Mouse (Mus musculus) thymus, postnatal 4 days (tissue): ENCODE measurements around the gene 1500009C09Rik.

Experiments
- DNase-seq: peaks from one replicate; pipeline ENCODE4 v3.0.0; 2021

The 1500009C09Rik gene

DNA sequence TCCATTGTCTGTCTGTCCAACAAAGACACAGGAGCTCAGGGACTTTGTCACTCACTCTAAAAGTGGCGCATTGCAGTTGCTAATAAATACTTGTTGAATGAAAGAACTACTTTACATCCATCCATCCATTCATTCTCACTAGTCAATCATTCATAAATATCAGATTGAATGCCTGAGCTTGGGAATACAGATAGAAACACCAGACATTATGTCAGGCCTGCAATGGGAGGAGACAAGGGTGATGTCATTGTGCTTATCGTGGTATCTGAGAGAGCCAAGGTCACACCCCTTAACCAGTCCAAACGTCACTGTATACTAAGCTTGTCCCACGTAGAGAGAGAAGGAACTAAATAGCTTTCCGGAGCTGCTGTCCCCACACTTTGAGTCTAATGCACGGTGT lies at the start of gene 1500009C09Rik:
1500009C09Rik (plus strand) TSS at position 301 of the 400 bp plus-strand sequence.
- no peak for DNase-seq

DNA sequence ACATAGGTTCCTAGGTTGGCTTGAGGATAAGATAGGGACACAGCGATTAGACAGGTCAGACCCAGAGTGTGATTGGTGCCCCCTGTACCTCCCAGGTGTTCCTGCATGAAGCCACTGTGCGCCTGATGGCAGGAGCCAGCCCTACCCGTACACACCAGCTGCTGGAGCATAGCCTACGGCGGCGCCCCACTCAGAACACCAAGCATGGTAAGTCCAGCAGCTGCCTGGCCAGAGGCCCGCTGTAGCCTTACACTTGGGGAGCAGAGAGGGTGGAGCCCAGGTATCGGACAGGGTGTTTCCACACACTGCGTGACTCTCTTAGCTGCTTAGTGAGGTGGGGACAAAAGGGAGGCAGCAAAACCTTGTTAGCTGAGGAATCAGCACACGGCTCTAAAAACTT lies 49.1 kb upstream of the 1500009C09Rik start:
- DNase-seq = no peak

DNA sequence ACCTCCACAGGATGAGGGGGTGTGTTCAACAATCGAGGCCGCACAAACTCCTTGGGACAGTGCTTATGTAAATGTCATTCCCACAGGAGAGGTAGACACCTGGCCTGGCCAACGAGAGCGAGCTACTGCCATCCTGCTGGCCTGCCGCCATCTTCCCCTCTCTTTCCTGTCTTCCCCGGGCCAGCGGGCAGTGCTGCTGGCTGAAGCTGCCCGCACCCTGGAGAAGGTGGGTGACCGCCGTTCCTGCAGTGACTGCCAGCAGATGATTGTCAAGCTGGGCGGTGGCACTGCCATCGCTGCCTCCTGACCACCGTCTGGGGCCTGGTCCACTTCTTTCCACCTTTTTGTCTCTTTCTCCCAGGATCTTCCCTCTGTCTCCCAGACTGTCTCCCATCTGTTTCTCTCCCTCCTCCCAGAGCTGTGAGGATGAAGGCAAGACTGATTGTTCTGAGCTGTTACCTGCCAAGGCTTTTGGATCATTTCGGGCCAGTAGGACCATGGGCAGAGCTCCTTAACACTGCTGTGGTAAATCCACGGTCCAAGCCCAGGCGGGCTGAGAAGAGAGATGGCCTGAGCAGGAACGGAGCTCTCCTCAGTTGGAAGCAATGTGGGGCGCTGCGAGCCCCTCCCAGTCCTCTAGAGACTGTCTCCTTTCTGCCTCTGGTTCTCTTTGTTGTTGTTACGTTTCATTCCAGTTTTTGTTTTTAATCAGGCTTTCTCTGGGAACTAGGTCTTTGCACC lies 48.4 kb upstream of the 1500009C09Rik start:
- no peak for DNase-seq

DNA sequence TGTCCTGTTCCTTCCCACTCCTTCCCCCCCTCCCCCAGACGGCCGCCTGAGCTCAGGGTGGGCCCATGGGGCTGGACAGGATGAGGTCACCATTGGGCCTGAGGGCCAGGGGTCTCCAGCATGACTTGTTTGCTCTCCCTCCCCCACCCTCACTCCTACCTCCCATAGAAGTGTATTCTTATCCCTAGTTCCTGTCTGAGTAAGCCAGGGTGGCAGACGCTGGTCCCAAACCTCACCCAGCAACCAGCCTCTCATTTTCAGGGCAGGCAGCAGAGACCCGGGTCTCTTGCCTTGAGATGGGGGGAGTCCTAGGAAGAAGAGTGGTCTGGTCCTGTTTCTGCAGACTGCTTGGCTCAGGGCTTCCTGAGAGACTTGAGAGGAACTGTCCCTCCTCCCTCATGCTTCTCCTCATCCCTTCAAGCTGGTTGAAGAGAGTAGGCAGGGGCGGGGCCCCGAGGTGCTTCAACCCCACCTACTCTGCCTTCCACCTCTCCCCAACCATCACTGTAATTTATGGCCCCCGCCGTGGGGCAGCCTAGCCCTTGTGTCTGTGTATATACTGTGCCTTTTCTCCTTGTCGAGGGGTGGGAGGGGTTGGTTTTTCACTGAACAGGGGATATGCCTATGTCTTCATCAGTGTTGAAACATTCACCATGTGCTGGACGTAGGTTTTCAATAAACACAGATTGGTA lies 47.4 kb upstream of the 1500009C09Rik start:
- DNase-seq = no peak

DNA sequence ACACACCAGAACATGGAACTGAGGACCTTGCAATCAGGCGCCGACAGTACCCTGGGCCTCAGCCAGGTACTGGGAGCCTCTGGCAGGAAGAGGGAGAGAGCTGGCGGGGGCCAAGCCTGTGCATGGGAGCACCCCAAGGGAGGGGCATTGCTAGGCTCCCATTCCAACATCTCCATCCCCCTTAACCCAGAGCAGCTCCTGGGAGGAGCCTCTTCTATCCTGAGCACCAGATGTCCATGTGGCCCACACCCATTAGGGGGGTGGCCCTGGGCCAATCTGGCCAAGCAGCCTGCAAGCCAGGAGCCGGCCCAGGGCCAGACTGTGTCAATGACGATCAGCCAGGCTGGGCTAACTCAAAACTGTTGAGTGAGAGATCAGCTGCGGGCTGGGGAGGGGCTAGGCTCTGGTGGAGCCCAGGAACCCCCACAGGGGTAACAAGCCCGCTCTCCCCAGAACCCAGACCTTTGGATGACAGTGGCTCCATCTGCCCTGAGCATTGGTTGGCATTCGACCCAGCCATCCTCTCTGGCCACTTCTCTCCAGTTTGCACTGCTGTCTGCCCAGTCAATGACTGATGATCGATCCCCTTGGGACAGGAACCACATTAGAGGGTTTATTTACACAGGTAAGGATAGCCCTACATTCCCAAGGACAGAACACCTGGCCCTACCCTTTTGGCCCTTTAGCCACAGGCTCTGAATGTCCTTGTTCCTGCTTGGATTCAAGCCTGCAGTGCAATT lies 45.7 kb upstream of the 1500009C09Rik start:
- no peak for DNase-seq

DNA sequence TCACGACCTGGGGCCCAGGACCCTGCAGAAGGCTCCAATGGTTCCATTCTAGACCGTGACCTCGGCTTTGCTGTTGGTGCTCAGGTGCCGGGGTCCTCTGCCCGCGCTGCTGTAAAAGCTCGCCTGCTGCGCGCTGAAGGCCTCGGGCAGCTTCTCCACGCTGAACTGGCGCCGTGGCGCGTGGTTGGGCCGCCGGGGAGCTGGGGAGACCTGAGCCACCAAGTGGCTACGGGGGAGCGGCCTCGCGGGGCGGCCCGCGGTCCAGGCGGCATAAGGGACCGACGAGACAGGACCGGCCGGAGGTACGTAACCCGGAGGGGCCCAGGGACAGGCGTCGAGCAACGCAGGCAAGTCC lies 45.1 kb upstream of the 1500009C09Rik start:
- DNase-seq = no peak

DNA sequence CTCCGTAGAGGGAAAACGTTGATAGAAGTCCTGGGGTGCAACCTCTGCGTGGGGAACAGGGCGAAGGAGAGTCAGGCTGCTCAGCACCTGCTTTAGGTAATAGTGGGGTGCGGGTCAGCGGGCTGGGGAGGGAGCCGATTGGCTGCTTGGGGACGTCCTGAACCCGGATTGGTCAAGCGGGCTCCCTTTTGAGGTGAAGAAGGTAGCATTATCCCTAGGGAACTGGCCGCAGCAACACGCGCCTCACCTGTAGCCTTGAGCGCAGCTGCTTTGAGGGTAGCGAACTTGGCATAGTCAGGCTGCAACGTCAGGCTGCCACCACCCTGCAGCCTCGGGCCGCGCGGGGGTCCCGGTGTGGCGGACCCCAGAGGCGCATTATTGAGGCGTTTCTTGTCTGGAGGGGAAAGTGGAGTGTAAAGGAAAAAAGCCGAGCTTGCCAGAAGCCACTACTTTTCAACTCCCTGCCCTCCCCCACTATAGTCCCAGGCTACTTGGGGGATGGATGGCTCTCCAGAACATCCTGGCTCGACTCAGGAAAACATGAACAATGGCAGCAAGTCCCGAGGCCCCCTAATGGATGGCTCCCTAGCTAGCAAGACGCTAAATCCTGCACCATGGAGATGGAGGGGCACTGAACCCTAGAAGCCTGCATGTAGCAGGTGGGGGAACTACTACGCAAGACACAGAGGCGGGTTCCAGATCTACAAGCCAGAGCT lies 44.5 kb upstream of the 1500009C09Rik start:
- DNase-seq = no peak

DNA sequence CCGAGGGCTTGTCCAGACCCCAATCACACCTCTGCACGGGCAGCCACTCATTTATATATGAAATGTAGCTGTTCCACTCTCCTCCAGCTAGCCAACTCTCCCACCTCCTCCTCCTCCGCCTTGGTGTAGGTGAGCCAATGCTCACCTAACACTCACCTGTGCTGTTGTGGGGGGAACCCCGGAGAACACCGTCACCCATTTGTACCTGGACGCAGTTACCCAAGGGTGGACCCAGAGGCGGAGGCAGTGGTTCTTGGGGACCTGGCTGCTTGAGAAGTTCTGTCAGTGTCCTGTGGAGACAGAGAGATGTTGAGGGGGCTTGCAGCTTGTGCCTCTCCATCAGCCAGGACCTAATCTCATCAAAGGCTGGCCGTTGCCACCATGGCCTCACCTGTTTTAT lies 43.9 kb upstream of the 1500009C09Rik start:
- no peak for DNase-seq

DNA sequence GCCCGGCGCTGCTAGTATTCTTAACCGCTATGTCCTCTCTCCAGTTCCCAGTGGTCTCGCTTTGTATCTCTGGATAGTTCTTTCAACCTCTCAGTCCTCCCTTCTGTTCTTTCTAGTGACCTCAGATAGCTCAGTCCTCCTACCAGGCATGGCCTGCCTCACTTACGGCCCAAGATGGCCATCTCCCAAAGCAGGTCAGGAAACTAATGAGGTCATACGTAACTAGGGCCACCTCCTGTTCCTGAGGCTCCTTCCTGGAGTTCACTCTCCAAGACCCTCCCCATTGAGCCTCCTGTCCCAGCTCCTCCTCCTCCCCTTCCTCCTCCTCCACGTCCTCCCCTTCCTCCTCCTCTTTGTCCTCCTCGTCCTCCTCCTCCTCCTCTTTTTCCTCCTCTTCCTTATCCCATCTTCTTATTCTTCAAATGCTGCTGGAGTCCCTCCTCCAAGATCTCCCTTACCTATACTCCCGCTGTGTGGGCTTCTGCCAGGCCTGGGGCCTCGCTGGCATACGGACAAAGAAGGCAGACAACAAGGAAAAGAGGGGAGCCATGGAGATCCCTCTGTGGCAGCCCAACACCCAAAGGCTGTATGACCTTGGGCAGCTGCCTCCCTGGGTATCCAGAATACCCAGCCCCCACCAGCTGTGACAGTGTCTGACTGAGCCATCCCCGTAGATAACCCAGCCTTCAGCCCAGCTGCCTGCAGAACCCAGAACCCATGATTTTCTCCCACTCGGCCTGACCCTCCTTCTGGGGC lies 42.7 kb upstream of the 1500009C09Rik start:
- DNase-seq = no peak

DNA sequence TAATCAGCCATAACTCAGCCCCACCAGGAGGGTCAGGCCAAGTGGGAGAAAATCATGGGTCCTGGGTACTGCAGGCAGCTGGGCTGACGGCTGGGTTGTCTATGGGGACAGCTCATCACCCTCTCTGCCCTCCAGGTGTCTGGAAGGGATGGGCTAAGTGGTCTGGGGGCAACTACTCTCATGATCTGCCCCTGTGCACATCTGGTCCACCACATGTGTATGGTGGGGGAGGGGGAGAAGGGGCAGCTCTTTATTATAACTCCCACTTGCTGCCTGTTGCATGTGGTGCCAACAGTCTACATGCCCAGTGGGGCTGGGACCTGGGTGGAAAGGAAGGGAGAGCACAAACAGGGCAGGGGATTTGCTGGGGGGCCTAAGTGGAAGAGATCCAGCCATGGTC lies 41.4 kb upstream of the 1500009C09Rik start:
- DNase-seq = no peak

DNA sequence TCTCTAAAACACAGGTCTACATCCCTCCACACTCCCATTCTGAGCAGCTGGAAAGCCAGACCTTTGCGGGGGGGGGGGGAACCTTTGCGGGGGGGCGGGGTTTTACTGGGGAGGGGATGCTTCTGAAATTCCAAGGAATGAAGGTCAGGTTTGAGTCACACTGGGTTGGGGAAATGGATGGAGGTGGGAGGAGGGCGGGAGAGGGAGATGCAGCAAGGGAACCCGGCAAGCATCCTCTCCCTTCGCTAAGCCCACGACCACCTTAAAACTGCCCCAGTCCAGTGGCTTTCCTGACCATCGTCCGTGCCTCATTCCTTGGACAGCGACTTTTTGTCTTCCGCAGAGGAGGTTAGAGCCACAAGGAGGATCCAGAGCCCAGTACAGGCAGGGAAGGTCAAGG lies 40.9 kb upstream of the 1500009C09Rik start:
- DNase-seq = no peak

DNA sequence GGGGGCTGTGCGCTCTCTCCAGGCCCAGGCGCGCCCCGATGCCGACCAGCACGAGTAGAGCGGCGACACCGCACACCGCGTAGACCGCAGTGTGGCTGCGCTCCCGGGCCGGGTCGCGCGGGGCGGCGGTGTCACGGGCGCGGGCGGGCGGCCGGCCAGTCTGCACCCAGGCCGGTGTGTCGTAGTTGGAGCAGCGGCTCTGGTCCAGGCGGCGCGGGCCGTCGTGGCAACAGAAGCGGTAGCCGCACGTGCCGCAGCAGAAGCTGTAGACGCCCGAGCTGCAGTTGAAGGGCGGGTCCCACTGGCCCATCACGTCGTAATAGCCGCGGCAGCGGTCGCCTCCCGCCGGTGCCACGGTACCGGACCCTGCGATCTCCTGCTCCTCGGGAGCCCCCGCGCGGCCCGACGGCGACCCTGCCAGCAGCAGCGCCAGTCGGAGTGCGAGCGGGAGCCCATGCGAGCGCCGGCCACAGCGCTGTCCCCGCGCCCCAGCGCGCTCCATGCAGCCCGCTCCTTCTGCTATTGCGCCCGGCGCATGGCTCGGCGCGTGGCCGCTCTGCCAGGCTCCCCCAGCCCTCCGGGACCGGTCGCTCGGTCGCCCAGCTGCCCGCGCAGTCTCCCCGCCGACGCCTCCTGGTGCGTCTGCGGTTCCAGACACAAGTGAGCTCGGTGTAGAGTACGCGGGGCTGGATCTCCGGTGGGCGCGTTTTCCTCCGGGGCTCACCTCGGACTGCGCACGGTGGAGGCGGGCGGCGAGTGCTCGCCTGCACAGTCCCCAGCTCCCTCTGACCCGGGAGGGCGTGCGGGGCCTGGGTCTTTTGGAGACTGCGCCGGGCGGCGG lies 40.1 kb upstream of the 1500009C09Rik start:
- peak; percentile 41 for DNase-seq

DNA sequence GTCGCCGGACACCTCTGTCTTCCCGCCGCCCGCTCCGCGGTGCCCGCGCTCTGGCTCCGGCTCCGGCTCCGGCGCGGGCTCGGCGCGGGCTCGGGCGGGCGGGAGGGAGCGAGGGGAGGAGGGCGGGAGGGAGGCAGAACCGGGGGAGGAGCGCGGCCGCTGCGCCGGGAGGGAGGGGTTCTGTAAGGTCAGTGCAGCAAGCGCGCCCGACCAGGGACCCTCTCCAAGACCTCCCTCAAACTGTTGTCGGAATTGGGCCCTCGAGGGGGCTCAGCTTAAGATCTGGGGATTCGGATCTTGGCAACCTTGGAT lies 39.5 kb upstream of the 1500009C09Rik start, which contains the start of gene Shisa8:
Shisa8 (minus strand) TSS at position 64 of the 312 bp plus-strand sequence.
- DNase-seq = no peak

DNA sequence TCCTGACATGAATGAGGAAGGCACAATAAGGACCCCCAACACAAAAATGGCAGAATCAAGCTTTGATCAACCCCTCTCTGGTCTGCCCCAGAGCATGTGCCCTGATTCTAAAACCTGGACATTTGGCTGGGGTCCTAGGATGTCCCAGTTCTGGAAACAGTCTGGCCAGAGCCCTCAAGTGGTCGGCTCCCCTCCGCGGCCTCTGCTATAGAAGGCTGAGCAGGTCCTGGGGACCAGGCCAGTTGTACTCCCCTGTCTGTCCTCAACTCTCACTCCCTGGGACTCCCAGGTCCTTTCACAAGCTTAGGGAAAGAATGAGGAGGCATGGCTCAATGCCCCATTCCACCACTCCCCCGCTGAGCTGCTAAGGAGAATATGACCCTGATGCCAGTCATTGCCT lies 39.0 kb upstream of the 1500009C09Rik start:
- no peak for DNase-seq

DNA sequence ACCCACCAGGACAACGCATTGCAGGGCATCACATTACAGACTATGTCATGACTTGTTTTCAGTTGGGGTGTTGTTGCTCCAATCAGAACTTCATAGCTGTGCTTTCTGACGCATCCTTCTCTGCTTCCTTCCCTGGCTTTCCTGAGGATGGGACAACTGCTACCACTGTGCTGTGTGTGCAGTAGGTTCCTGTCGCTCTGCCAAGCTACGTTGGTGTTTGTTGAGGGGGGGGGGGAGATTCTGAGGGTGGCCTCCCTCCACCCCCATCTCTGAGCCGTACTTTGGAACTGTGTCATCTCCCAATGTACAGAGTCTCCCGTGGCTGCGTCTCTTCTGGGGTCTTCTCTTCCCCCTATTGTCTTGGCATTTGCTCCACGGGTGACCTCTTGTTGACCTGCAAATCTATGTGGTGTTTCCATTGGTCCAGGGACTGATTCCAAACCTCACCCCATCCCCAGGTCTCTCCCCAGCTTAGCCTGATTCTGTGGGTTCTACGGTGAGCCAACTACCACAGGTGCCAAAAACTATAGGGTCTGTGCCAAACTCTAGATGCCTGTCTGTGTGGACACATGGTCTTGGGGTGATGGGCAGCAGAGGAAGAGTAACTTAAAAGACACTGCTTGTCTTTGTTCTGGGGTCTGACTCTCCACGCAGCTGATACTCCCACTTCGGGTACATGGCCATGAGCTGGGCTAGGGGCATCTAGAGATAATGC lies 36.7 kb upstream of the 1500009C09Rik start:
- no peak for DNase-seq

DNA sequence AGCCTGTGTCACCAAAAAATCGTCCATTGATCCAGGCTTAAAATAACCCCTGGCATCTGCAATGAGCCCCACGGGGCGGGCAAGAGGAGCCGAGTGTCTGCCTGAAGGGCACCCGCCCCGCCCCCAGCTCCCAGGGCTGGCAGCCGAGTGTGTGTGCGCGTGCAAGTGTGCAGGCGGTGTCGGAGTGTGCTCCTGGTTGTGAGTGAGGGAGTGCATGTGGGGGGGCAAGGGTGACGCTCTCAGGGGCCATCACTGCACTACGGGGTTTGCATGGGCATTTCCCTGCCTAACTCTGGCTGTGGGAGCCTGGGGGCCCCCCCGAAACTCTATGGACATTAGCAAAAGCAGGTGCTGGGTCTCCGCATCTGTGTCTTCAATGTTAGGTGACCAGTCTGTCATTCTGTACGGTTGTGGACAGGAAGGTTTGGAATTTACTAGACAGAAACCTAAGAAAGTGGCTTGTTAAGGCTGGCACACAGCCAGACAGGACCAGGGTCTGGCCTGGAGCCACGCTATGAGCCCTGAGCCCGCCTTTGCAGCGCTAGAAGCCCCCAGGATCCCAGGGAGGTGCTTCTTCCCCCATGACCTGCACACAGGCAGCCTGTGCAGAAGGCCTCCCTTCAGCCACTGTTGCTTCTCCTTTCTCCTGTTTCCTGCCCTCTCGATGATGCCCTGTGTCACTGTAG lies 35.9 kb upstream of the 1500009C09Rik start:
- DNase-seq = no peak

DNA sequence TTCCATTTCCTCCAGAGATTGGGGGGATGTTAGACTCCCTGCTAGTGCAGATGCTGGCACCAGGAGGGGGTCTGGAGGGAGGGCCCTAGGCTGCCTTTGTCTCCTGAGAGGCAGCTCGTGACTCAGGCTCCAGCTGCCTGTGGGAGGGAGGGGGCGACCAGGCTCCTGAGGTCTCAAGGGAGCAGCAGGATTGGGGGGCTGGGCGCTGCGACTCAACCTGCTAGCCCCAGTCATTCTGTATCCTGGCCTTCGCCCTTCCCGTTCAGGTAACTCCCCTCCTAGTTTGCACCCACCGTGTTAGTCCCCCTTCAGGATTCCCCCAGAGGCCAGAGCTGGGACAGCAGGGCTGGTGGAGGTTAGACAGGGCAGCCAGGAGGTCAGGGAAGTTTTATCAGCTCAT lies 35.2 kb upstream of the 1500009C09Rik start:
- DNase-seq = no peak

DNA sequence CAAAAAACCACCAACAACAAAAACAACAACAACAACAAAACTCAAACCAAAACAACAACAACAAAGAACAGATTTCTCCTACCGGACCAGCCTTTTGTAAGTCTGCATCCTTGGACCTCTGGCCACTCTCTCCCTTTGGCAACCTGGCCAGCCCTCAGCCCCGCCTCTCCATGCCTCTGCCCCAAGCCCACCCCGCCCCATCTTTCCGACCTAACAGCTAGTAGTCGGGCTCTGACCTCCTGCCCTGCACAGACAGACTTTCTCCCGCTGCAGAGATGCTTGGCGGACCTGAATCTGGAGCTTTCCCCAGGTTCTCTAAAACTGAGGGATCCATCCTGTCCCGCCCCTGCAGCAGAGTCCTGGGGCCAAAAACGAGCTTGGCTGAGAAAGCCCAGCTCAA lies 34.2 kb upstream of the 1500009C09Rik start:
- DNase-seq = no peak

DNA sequence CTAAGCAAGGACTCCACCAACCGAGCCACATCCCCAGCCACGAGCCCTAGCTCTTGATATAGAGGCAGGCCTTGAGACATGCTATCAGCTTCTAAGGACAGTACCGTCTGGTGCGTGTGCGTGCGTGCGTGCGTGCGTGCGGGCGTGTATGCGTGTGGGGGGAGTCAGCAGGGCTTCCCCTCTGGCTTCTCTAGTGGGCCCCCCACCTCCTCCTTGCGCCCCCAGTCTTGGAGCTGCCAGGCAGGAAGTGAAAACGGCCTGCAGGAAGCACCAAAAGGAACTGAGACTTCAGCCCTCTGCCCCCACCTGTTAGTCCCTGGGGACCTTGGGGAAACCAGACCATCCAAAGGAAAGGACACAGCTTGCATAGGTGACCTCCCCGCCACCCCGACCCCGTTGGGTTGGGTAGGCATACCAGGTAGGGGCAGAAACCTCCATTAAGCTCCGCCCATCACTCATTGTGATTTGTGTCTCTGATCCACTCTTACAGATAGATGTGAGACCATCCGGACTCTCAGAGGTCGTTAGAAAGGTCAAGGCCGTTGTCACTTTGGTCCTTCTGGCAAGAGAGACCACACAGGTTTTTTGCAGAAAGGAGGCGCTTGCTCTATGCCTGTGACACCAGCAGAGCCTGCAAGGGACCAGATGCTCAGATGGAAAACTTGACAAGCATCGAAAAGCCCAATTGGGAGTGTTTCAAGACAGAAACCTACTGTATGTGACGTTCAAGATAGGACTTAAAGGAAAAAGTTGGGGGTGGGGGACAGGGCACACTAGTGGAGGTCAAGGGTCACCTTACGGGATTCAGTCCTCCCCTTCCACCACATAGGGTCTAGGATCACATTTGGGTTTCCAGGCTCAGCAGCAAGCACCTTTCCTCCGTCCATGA lies 33.2 kb upstream of the 1500009C09Rik start:
- no peak for DNase-seq
